Mouse (Mus musculus) bone marrow, adult 2 months (tissue): Measurements from ENCODE around the gene Rgs9.
"Not testable (repeated sequence)": the region's sequence is repeated elsewhere in the genome, so short reads cannot be mapped to it uniquely, and the experiment has no call there.

Experiments used
- CTCF ChIP-seq: fragments of 200-500 bp; IDR thresholded peaks from 2 replicates; pipeline ENCODE4 v1.5.1; 2011; ENCODE audit warnings: low read length, control low read depth; ENCODE audit not compliant: control insufficient read depth, insufficient read depth
- POLR2A ChIP-seq: fragments of 200-500 bp; IDR thresholded peaks from 2 replicates; pipeline ENCODE4 v1.6.1; 2011; ENCODE audit warnings: low read depth, mild to moderate bottlenecking, control low read depth, low read length, borderline replicate concordance; ENCODE audit not compliant: control insufficient read depth

DNA sequence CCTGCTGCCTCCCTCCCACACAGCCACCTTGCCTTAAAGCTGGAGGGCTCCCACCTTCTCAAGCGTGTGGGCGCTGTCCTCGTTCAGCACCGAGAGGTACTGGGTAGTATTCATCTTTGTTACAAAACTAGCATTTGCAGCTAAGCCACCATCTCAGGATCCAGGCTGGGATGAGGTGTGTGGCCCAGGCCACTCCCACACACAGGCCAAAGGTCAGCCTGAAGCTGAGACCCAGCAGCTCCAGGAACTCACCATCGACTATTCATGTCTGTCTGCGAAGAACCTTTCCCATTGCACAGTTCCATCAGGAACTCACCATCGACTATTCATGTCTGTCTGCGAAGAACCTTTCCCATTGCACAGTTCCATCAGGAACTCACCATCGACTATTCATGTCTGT is 8.6 kb downstream of the Rgs9 start:
- TF ChIP-seq POLR2A, CTCF: not testable (repeated sequence)
